Mouse (Mus musculus) heart, embryonic 16.5 days (tissue): ENCODE results near the gene Hip1r. TPM values are rescaled to one million over a fixed set of nuclear protein-coding genes. Genes with fewer than 3 reads are reported as not detected.
"Not testable (repeated sequence)": the region's sequence is repeated elsewhere in the genome, so short reads cannot be mapped to it uniquely, and the experiment has no call there.

Source experiments
- ATAC-seq: fragments of 200-750 bp; cut with Nextera tagmentation; replicated peaks from 2 replicates; pipeline ENCODE4 v1.8.0; 2017; ENCODE audit warnings: moderate number of reproducible peaks; ENCODE audit not compliant: insufficient read depth, low FRiP score; ENCODE audit errors: extremely low read depth
- H3K27ac ChIP-seq: fragments of 300-500 bp; sonication (generic); 2 replicates; pipeline ENCODE4 v1.5.1; 2014; ENCODE audit warnings: mild to moderate bottlenecking, low read length, control low read depth, moderate library complexity
- H3K27me3 ChIP-seq: fragments of 300-500 bp; sonication (generic); 2 replicates; pipeline ENCODE4 v1.6.1; 2014; ENCODE audit warnings: low read length, mixed read lengths; ENCODE audit not compliant: control insufficient read depth, insufficient read depth
- H3K36me3 ChIP-seq: fragments of 300-500 bp; sonication (generic); 2 replicates; pipeline ENCODE4 v1.6.1; 2014; ENCODE audit not compliant: control insufficient read depth, insufficient read depth
- H3K4me1 ChIP-seq: fragments of 300-500 bp; sonication (generic); 2 replicates; pipeline ENCODE4 v1.6.1; 2014; ENCODE audit warnings: low read length, mixed read lengths; ENCODE audit not compliant: control insufficient read depth, insufficient read depth
- H3K4me2 ChIP-seq: fragments of 300-500 bp; sonication (generic); 2 replicates; pipeline ENCODE4 v1.6.1; 2014; ENCODE audit warnings: low read depth, mild to moderate bottlenecking, control low read depth, low read length
- H3K4me3 ChIP-seq: fragments of 300-500 bp; sonication (generic); 2 replicates; pipeline ENCODE4 v1.5.1; 2014; ENCODE audit warnings: mild to moderate bottlenecking, control low read depth, low read length
- H3K9ac ChIP-seq: fragments of 300-500 bp; sonication (generic); 2 replicates; pipeline ENCODE4 v1.6.1; 2014; ENCODE audit warnings: low read length, control low read depth
- H3K9me3 ChIP-seq: fragments of 300-500 bp; sonication (generic); replicated peaks from 2 replicates; pipeline ENCODE4 v1.6.1; 2016; ENCODE audit warnings: low read length; ENCODE audit not compliant: control insufficient read depth
- WGBS: fragments of 180-500 bp; shearing (Covaris S2); extraction: QIAGEN DNeasy Blood & Tissue Kit; methylation state at CpG from one replicate; pipeline ENCODE4 v1.1.7; 2014; 5-methylcytosine and 5-hydroxymethylcytosine counted together
- microRNA-seq: library from miRNA; unstranded; fragments of <30 nt; microRNA quantifications from one replicate; pipeline ENCODE4, GENCODE M21; 2017
- polyA plus RNA-seq: library from polyadenylated mRNA; unstranded; fragments of >200 nt; fragmentation: Nextera tagmentation; extraction: Ambion mirVana; gene quantifications from 2 replicates; pipeline ENCODE4 v1.2.1, GENCODE M21; 2015

Hip1r gene
- polyA plus RNA-seq, 1 experiment from 2014 or later: 11.2 TPM

DNA sequence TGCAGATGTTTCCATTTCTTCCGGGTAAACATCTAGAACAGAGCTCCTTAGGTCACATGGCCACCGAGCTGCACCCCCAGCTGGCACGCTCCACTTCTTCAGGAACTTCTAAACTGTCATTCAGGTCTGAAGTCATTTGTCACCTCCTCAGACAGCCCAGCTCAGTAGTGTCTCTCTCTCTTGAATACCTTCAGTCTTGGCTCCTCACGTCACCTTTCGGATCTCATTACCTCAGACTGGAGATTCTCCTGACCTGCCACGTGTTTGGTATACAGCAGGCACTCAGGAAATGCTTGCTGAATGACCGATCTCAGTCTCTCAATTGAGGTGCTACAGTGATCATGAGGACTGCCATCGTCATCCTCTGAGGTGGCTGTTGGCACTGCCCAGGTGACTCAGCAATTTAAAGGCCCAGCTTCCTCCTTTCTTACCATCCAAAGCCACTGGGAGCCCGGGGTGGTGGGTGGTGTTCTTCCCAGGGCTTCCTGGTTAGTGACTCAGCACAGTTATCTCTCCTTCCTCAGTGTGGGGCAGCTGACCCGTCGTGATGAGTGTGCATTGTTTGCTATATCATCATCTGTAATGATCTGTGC, 78.6 kb downstream of the Hip1r start:
- Histone ChIP-seq H3K4me3 (no peak overlapping the region), H3K9ac (no peak overlapping the region), H3K4me1 (peaks cover 26% of the 10 kb centered on the region), H3K27me3 (no peaks in the 10 kb centered on the region), H3K27ac (peak overlapping the region; percentile 37; the same call in 1 of the 2 replicates), H3K36me3 (no peaks in the 10 kb centered on the region), H3K9me3 (no peaks in the 10 kb centered on the region; the same call in 1 of the 2 replicates), H3K4me2 (no peak overlapping the region)
- 53% methylated on average over 11 of the region's 11 CpGs for WGBS
- ATAC-seq: no peak

DNA sequence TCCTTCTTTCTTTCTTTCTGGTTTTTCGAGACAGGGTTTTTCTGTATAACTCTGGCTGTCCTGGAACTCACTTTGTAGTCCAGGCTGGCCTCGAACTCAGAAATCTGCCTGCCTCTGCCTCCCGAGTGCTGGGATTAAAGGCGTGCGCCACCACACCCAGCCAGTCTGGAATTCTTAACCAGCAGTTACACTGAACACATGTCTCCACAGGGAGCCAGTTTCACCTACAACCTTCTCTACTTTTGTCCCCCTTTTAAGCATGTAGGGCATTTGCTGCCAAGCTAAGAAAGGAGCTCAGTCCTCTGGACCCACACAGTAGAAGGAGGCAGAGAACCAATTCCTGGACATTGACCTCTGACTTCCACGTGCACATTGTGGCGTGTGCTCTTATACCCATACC, 79.2 kb downstream of the Hip1r start:
- peaks cover 19% of the 10 kb centered on the region for H3K4me1 ChIP-seq
- H3K27me3 ChIP-seq, H3K4me2 ChIP-seq, H3K36me3 ChIP-seq, H3K9me3 ChIP-seq, ATAC-seq, H3K9ac ChIP-seq, H3K27ac ChIP-seq, H3K4me3 ChIP-seq: not testable (repeated sequence)
- 87% methylated on average over 7 of the region's 7 CpGs for WGBS

Small RNA genes within 50 kb of the gene (microRNA-seq; reads per million reads assigned to microRNA genes)
- gene Mir7032: 0.59 reads per million

Other genes with a start within 250 kb of the Hip1r start
- 70.6 and 83.9 TPM in 2 replicates for gene Rsrc2, start 224.2 kb upstream of the Hip1r start, polyA plus RNA-seq
- 16.4 and 17.8 TPM in 2 replicates for gene Kntc1, start 223.9 kb upstream of the Hip1r start, polyA plus RNA-seq
- gene Hcar2, start 108.1 kb upstream of the Hip1r start, polyA plus RNA-seq: 0.15 TPM in 1 of 2 replicates, not detected in the other
- gene Hcar1, start 93.6 kb upstream of the Hip1r start, polyA plus RNA-seq: 0.41 and 0.45 TPM in 2 replicates
- gene Denr, start 66.5 kb upstream of the Hip1r start, polyA plus RNA-seq: 79.0 and 96.2 TPM in 2 replicates
- 1.8 and 2.9 TPM in 2 replicates for gene Gm43518, start 46.2 kb upstream of the Hip1r start, polyA plus RNA-seq
- 4.4 and 6.3 TPM in 2 replicates for gene Ccdc62, start 42.9 kb upstream of the Hip1r start, polyA plus RNA-seq
- 58.7 and 61.4 TPM in 2 replicates for gene Vps37b, start 58.6 kb downstream of the Hip1r start, polyA plus RNA-seq
- 3.8 and 7.2 TPM in 2 replicates for gene Abcb9, start 122.2 kb downstream of the Hip1r start, polyA plus RNA-seq
- gene Ogfod2, start 138.7 kb downstream of the Hip1r start, polyA plus RNA-seq: 21.3 and 24.2 TPM in 2 replicates
- gene Arl6ip4, start 142.5 kb downstream of the Hip1r start, polyA plus RNA-seq: 72.6 and 78.1 TPM in 2 replicates